Mouse (Mus musculus): Measurements from ENCODE around the gene Trak2.

DNA sequence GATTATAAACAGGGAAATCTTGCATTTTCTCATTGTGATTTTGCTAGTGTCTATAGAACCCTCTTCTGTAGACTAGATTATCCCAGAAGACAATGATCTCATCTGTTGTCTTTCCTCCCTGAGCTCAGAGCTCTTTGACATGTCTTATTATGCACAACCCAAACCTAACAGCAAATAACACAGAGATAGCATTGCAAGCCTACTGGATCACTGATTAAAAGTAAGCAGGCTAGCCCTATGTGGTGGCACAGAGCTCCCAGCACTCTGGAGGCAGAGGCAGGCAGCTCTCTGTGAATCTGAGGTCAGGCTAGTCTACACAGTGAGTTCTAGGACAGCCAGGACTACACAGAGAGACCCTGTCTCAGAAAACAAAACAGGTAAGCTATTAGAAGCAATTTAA is 10.4 kb downstream of the Trak2 start:
- TF ChIP-seq GATA1 (IDR thresholded peaks at IDR 0.05; ENCODE audit: low read length) (no peak), TAL1 (IDR thresholded peaks at IDR 0.05; ENCODE audit: low read length) (no peak)
